Mouse (Mus musculus) stomach, embryonic 14.5 days (tissue): Measurements from ENCODE around the gene Chchd6. TPM values are rescaled to one million over a fixed set of nuclear protein-coding genes. Genes with fewer than 3 reads are reported as not detected.

Source experiments
- ATAC-seq: fragments of 200-750 bp; cut with Nextera tagmentation; 2 replicates; pipeline ENCODE4 v1.8.0; 2017; ENCODE audit warnings: low read depth, moderate TSS enrichment; ENCODE audit not compliant: insufficient number of reproducible peaks, insufficient read depth, low FRiP score
- H3K27ac ChIP-seq: fragments of 300-500 bp; sonication (generic); 2 replicates; pipeline ENCODE4 v1.5.1; 2014; ENCODE audit warnings: mild to moderate bottlenecking, low read length, moderate library complexity, mixed read lengths
- H3K27me3 ChIP-seq: fragments of 300-500 bp; sonication (generic); 2 replicates; pipeline ENCODE4 v1.6.1; 2014; ENCODE audit warnings: low read length, control low read depth, mixed read lengths; ENCODE audit not compliant: control insufficient read depth, insufficient read depth
- H3K36me3 ChIP-seq: fragments of 300-500 bp; sonication (generic); 2 replicates; pipeline ENCODE4 v1.6.1; 2014; ENCODE audit warnings: mild to moderate bottlenecking, control low read depth, low read length, moderate library complexity, mixed read lengths; ENCODE audit not compliant: control insufficient read depth, insufficient read depth
- H3K4me1 ChIP-seq: fragments of 300-500 bp; sonication (generic); 2 replicates; pipeline ENCODE4 v1.6.1; 2014; ENCODE audit warnings: low read length, control low read depth, mixed read lengths; ENCODE audit not compliant: control insufficient read depth, insufficient read depth
- H3K4me2 ChIP-seq: fragments of 300-500 bp; sonication (generic); replicated peaks from 2 replicates; pipeline ENCODE4 v1.6.1; 2014; ENCODE audit warnings: low read depth, low read length, control low read depth
- H3K4me3 ChIP-seq: fragments of 300-500 bp; sonication (generic); 2 replicates; pipeline ENCODE4 v1.5.1; 2014; ENCODE audit warnings: low read depth, low read length, control low read depth
- H3K9ac ChIP-seq: fragments of 300-500 bp; sonication (generic); replicated peaks from 2 replicates; pipeline ENCODE4 v1.6.1; 2014; ENCODE audit warnings: low read depth, mild to moderate bottlenecking, control low read depth, low read length, moderate library complexity, mixed read lengths
- H3K9me3 ChIP-seq: fragments of 300-500 bp; sonication (generic); 2 replicates; pipeline ENCODE4 v1.6.1; 2016; ENCODE audit warnings: low read depth, low read length, control low read depth; ENCODE audit not compliant: control insufficient read depth
- WGBS: fragments of 180-500 bp; shearing (Covaris S2); extraction: QIAGEN DNeasy Blood & Tissue Kit; methylation state at CpG from one replicate; pipeline ENCODE4 v1.1.7; 2014; 5-methylcytosine and 5-hydroxymethylcytosine counted together
- polyA plus RNA-seq: library from polyadenylated mRNA; unstranded; fragments of >200 nt; fragmentation: Nextera tagmentation; extraction: Ambion mirVana; gene quantifications from 2 replicates; pipeline ENCODE4 v1.2.1, GENCODE M21; 2014

Gene Chchd6
- polyA plus RNA-seq, 1 experiment from 2014 or later, result 62.0 TPM

- H3K9me3 ChIP-seq, result no peaks in the 10 kb centered on the region
- H3K27ac ChIP-seq, result peak overlapping the region; percentile 71; the same call in 1 of the 2 replicates
- no peak overlapping the region for H3K4me2 ChIP-seq
- peaks cover 30% of the 10 kb centered on the region for H3K36me3 ChIP-seq
- 96% methylated on average over 1 of the region's 1 CpGs for WGBS
- H3K4me1 ChIP-seq, result peaks cover 23% of the 10 kb centered on the region
- H3K4me3 ChIP-seq, result no peak overlapping the region
- no peaks in the 10 kb centered on the region for H3K27me3 ChIP-seq
- ATAC-seq, result no peak
- no peak overlapping the region for H3K9ac ChIP-seq
Observed at GRCm38 (mm10) chr6:89345855-89346254, 249.6 kb downstream of the Chchd6 start.

DNA sequence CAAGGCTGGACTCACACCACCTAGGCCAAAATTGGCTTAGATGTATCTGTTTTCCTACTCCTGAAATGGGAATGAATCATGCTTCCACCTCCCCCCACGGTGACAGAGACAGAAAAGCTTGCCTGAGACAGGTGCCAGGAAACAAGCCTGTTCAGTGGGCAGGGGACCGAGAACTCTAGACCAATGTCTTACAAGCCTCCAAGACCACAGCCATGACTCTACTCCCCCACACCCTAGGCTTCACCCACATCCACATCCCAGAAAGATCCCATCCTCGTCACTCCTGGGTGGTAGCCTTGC lies 250.0 kb downstream of the Chchd6 start:
- H3K9ac ChIP-seq, result 0 out of 2 replicates have a peak overlapping the region, but pooled peaks have one; percentile 7
- peaks cover 19% of the 10 kb centered on the region for H3K4me1 ChIP-seq
- no peak overlapping the region for H3K4me3 ChIP-seq
- H3K9me3 ChIP-seq, result no peaks in the 10 kb centered on the region
- H3K36me3 ChIP-seq, result peaks cover 34% of the 10 kb centered on the region
- peak overlapping the region; percentile 17; the same call in 1 of the 2 replicates for H3K4me2 ChIP-seq
- no peaks in the 10 kb centered on the region for H3K27me3 ChIP-seq
- WGBS, result 50% methylated on average over 3 of the region's 3 CpGs
- H3K27ac ChIP-seq, result peak overlapping the region; percentile 71; the same call in 1 of the 2 replicates
- no peak for ATAC-seq

GRCm38 (mm10) chr6:89344613-89345485 lies 250.6 kb downstream of the Chchd6 start:
- H3K27ac ChIP-seq, result peak overlapping the region; percentile 74; the same call in 1 of the 2 replicates
- no peaks in the 10 kb centered on the region for H3K9me3 ChIP-seq
- 32% methylated on average over 10 of the region's 10 CpGs for WGBS
- H3K27me3 ChIP-seq, result no peaks in the 10 kb centered on the region
- H3K4me2 ChIP-seq, result peak overlapping the region; percentile 17; the same call in 1 of the 2 replicates
- peaks cover 35% of the 10 kb centered on the region for H3K36me3 ChIP-seq
- ATAC-seq, result peak; percentile 87
- no peak overlapping the region for H3K4me3 ChIP-seq
- peaks cover 19% of the 10 kb centered on the region for H3K4me1 ChIP-seq
- H3K9ac ChIP-seq, result 0 out of 2 replicates have a peak overlapping the region, but pooled peaks have one; percentile 7

GRCm38 (mm10) chr6:89341981-89342380 lies 253.5 kb downstream of the Chchd6 start:
- H3K4me2 ChIP-seq, result no peak overlapping the region
- no peak overlapping the region for H3K9ac ChIP-seq
- 79% methylated on average over 4 of the region's 4 CpGs for WGBS
- no peak overlapping the region for H3K27ac ChIP-seq
- ATAC-seq, result no peak
- H3K4me1 ChIP-seq, result peaks cover 19% of the 10 kb centered on the region
- no peaks in the 10 kb centered on the region for H3K9me3 ChIP-seq
- H3K27me3 ChIP-seq, result no peaks in the 10 kb centered on the region
- peaks cover 52% of the 10 kb centered on the region for H3K36me3 ChIP-seq
- no peak overlapping the region for H3K4me3 ChIP-seq

DNA sequence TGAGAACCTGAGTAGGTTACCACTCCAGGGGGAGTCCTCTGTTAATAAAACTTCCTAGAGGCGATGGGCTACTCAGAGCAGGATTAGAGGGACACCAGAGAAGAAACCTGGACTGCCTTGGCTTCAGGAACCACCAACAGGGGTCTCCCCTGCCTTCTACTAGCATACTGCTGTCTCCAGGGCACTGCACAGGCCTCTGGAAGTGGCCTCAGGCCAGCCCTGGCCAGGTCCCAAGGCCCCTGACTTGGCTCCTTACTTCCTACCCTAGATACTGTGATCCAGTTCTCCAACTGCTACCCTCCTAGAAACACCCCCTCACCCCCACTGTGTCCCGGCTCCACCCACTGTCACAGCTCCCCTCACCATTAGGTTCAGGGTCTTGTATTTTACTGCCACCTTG lies 256.0 kb downstream of the Chchd6 start:
- H3K4me2 ChIP-seq, result no peak overlapping the region
- 80% methylated on average over 2 of the region's 2 CpGs for WGBS
- no peak overlapping the region for H3K4me3 ChIP-seq
- H3K9me3 ChIP-seq, result no peaks in the 10 kb centered on the region
- H3K9ac ChIP-seq, result no peak overlapping the region
- ATAC-seq, result no peak
- no peaks in the 10 kb centered on the region for H3K27me3 ChIP-seq
- peaks cover 68% of the 10 kb centered on the region for H3K36me3 ChIP-seq
- H3K4me1 ChIP-seq, result 0 out of 2 replicates have a peak, but pooled peaks cover 4% of the 10 kb centered on the region
- no peak overlapping the region for H3K27ac ChIP-seq

- no peak for ATAC-seq
Observed at GRCm38 (mm10) chr6:89338733-89339132, 256.7 kb downstream of the Chchd6 start.

GRCm38 (mm10) chr6:89337574-89337973 lies 257.9 kb downstream of the Chchd6 start:
- peaks cover 83% of the 10 kb centered on the region for H3K36me3 ChIP-seq
- H3K4me1 ChIP-seq, result no peaks in the 10 kb centered on the region
- H3K4me2 ChIP-seq, result no peak overlapping the region
- H3K27me3 ChIP-seq, result no peaks in the 10 kb centered on the region
- H3K9ac ChIP-seq, result no peak overlapping the region
- no peak overlapping the region for H3K4me3 ChIP-seq
- ATAC-seq, result no peak
- H3K9me3 ChIP-seq, result no peaks in the 10 kb centered on the region
- 92% methylated on average over 9 of the region's 9 CpGs for WGBS
- H3K27ac ChIP-seq, result no peak overlapping the region

More at GRCm38 (mm10) chr6:89338733-89339132, 256.7 kb downstream of the Chchd6 start:
- Histone ChIP-seq H3K27ac (no peak overlapping the region), H3K27me3 (no peaks in the 10 kb centered on the region), H3K4me3 (no peak overlapping the region), H3K4me1 (no peaks in the 10 kb centered on the region), H3K4me2 (no peak overlapping the region), H3K9ac (no peak overlapping the region), H3K36me3 (peaks cover 74% of the 10 kb centered on the region), H3K9me3 (no peaks in the 10 kb centered on the region)
- 93% methylated on average over 8 of the region's 8 CpGs for WGBS

GRCm38 (mm10) chr6:89333964-89334702 lies 261.3 kb downstream of the Chchd6 start:
- no peak overlapping the region for H3K9ac ChIP-seq
- H3K27ac ChIP-seq, result no peak overlapping the region
- H3K36me3 ChIP-seq, result peaks cover 89% of the 10 kb centered on the region
- no peaks in the 10 kb centered on the region for H3K4me1 ChIP-seq
- no peaks in the 10 kb centered on the region for H3K9me3 ChIP-seq
- H3K4me2 ChIP-seq, result no peak overlapping the region
- H3K4me3 ChIP-seq, result no peak overlapping the region
- 80% methylated on average over 12 of the region's 12 CpGs for WGBS
- ATAC-seq, result no peak
- no peaks in the 10 kb centered on the region for H3K27me3 ChIP-seq
